Mouse (Mus musculus) right cerebral cortex, adult 2 months (tissue): ENCODE data around the gene Eif4a1.

Experiments used
- DNase-seq, 2 experiments: peaks; one replicate each; pipeline ENCODE4 v3.0.0; 2021 to 2022; ENCODE audit warnings: low spot score in 2 of 2

Eif4a1 gene

GRCm38 (mm10) chr11:69699595-69699994, 27.4 kb upstream of the Eif4a1 start:
- DNase-seq = no peak

DNA sequence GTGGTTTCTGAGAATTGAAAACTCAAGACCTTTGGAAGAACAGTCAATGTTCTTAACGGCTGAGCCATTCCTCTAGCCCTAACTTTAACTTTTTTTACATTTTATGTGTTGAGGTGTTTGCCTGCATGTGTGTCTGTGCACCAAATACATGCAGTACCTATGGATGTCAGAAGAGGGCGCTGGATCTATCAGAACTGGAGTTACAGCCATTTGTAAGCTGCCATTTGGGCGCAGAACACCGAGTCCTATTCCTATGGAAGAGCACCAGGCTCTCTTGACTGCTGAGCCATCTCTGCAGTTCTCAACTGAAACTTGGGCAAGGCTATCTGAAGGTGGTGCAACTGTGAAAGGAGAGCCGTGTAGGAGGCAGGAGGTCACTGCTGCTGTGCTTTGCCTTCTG, 26.4 kb upstream of the Eif4a1 start:
- no peak for DNase-seq

GRCm38 (mm10) chr11:69697396-69697795, 25.2 kb upstream of the Eif4a1 start:
- DNase-seq = no peak

GRCm38 (mm10) chr11:69695361-69696181, 23.3 kb upstream of the Eif4a1 start, which contains the start of the genes Tnfsf12 and Tnfsfm13:
Gene Tnfsf12, minus strand, starts transcription at chr11:69695849.
Gene Tnfsfm13, minus strand, starts transcription at chr11:69696098.
- DNase-seq = peak; percentile 36 to 63

DNA sequence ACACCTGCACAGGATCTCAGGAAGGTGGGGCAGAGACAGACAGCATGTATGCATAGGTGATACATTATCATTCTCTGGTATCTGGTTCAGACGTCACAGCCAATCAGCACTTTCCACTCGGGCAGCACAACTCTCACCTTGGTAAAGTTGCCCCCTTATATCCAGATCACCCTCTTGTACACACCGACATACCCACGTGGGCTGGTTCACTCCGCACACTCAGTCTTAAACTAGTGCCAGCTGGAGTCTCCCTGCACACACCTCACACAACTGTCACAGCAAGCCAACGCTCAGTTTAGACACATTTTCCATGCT, 22.8 kb upstream of the Eif4a1 start:
- DNase-seq = peak in 1 of 2 experiments; percentile 65

DNA sequence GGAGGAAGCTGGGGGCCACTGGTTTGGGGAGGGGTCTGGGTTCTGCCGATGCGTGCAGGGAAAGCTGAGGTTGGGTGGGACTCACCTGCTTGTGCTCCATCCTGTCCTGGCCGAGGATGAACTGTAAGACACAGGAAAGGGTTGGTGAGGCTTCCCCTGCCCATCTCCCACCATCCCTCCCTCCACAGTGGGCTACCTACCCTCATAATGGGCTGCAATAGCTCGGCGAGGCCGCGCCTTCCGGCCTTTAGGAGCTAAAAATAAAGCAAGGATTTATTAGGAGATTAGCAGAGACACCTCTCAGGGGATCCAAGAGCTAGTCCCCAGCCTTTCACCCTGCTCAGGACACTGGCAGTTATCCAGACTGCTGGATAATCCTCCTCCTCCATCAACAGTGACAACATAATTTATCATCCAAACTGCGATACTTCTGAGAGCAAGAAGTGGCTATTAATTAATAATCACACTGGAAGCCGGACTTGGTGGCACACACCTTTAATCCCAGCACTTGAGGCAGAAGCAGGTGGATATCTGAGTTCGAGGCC, 21.3 kb upstream of the Eif4a1 start:
- no peak for DNase-seq

- no peak for DNase-seq
Observed at GRCm38 (mm10) chr11:69692863-69693262, 20.6 kb upstream of the Eif4a1 start.

- DNase-seq = no peak
Observed at GRCm38 (mm10) chr11:69692196-69692811, 20.1 kb upstream of the Eif4a1 start.

GRCm38 (mm10) chr11:69689891-69690290, 17.7 kb upstream of the Eif4a1 start:
- DNase-seq = no peak

DNA sequence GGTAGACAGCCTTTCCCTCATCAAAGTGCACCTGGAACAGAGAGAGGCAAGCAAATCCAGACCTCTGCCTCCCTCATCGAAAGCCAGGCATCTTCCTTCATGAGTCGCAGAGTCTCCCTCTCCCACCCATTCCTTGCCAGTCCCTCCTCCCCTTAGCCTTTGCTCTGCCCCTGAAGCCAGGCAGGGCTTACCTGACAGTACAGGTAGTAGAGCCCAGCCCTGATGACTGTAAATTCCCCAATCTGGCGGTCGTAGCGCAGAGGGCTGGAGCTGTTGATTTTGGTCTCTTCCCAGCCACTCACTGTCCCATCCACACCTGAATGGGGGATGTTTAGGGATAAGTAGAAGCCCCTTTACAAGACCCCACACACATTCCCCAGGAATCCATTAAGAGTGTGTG, 14.8 kb upstream of the Eif4a1 start:
- no peak for DNase-seq

- no peak for DNase-seq
Observed at GRCm38 (mm10) chr11:69686377-69686776, 14.2 kb upstream of the Eif4a1 start.

DNA sequence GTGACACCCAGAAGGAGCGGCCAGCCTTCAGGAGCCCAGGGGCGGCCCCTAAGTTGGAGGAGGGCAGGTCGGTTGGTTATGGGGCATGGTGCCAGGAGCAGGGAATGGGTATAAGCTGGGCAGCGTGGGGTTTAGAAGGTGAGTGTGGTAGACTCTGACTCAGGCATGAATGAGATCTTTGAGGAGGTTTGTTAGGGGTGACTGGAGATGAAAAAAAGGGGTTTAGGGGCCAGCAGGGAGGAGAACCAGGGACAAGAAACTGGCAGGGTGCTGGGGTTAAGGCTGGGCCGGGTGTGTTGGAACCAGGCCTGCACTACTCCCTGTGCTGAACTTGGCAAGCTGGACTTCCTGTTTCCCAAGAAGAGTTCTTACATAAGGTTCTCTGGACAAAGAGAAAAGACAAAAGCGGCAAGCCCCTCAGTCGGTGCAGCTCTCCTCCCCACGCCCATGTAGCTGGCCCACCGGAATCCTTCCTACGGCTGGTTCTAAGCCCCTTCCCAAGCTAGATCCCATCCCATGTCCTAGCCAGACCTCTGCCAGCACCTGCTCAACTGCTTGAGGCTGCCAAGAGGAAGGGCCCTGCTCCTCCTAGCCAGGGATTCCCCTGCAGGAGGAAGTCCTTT, 13.4 kb upstream of the Eif4a1 start, which contains the start of gene Tnfsf13:
Gene Tnfsf13 (minus strand): TSS at position 259 of the 623 bp plus-strand sequence.
- peak in 1 of 2 experiments; percentile 65 for DNase-seq

GRCm38 (mm10) chr11:69684936-69685335, 12.7 kb upstream of the Eif4a1 start:
- no peak for DNase-seq

GRCm38 (mm10) chr11:69684128-69684745, 12.0 kb upstream of the Eif4a1 start:
- no peak for DNase-seq

DNA sequence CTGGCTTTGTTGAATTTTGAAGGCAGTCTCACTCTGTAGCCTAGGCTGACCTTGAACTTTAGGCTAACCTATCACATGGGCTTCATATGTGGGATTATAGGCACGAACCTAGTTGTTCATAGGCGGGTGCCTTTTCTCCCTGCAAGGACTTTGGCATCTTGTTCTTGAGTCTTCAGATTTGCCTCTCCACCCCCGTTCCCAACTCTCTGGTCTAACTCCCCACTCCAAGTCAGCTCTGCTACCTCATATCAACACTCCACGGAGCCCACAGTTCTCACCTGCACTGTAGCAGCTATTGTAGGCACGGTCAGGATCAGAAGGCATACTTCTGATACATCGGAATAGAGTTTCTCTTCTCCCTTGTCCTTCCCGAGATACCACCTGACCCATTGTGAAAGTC, 11.4 kb upstream of the Eif4a1 start:
- DNase-seq = no peak

DNA sequence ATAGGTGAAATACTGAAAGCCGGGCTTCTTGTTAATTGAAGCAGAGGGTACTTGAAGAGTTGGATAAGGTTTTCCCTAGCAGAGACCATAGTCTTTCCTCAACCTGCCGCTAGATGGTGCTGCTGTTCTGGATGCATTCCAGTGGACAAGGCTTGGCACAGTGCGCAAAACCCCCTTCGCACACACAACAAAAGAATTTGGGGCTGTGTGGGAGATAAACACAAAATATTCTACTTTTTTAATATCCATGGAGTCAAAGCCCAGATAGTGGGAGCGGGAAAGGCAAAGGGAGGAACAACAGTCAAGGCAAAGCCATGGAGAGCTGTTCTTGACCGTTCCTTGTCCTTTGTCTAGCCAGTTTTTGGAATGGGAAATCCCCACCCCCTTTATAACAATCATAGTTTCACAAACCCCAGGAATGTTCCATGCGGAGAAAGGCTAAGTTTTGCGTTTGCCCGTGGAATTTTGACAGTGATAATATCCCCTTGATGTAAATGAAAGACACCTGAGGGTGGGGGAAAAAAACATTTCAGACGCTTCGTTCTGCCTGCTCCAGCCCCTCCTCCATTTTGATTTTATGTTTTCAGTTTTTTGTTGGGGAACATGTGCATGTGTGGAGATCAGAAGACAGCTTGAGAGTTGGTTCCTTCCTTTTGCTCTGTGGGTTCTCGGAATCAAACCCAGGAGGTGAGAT, 10.8 kb upstream of the Eif4a1 start:
- peak; percentile 94 to 96 for DNase-seq

- no peak for DNase-seq
Observed at GRCm38 (mm10) chr11:69682209-69682839, 10.1 kb upstream of the Eif4a1 start.

- peak; percentile 97 for DNase-seq
Observed at GRCm38 (mm10) chr11:69681314-69682208, 9.3 kb upstream of the Eif4a1 start, which contains the start of gene Senp3. Gene Senp3, minus strand, starts transcription at chr11:69682084.

DNA sequence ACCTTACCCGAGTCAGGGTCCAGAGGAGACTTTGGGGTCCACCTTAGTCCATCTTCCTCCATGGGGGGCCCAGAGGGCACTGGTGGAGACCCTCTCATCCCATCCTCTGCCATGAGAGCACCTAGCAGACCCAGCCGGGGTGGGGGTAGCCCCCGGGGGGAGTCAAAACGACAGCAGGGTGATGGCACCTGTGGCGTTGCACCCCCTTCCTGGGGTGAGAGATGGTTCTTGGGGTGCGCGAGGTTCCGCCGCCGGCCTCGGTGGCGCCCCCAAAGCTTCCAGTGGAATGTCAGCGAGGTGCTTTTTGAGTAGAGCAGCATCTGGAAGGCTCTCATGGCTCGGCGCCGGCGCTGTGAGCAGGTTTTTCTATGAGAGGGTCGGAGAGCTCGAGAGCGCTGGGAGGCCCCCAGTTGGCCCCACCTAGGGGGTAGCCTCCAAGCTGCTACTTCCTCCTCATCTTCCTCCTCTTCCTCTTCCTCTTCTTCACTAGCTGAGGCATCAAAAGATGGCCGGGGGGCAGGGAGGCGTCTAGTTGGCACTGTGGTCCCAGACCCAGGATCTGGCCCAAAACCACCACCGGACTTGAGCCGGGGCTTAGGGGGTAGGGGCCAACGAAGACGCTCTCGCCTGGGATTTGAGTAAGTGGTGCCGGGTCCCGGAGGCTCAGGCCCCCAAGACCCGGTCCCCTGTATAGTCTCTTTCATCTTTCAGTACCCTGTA, 8.1 kb upstream of the Eif4a1 start:
- DNase-seq = no peak
